In the genomic region with DNA sequence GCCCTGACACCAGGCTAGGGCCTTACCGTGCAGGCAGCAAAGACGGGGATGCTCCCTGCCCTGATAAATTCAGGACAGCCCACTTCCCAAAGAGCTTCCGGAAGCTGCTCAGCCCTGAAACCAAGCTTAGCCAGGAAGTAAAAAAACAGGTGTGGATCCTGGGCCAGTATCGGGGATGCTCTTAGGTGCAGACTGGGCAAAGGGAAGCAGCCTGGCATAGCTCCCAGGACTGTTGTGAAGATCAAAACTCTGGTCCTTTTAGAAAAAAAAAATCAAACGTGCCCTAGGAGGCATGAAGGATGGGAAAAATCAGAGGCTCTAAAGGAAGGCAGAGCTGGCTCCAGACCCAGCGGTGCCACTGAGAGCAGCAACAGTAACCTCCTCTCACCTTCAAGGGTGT, we compare ENCODE assay signal across 26 mouse cellular contexts.
DNase-seq lines count a peak whose midpoint lies in the region; ATAC-seq and TF ChIP-seq lines count a peak whose summit lies in the region.
"Had no signal": no experiment of that assay in that cellular context is flagged by ENCODE, and none has a peak within 500 bp of the region (broad histone marks: within the 10 kb centered on the region; RNA-seq: fewer than 3 reads in every experiment).

No protein-coding gene starts in this region.

- H3K9me3 ChIP-seq in forebrain, embryonic 12.5 days, result no peaks in the 10 kb centered on the region
- H3K9me3 ChIP-seq in forebrain, embryonic 10.5 days, result no peaks in the 10 kb centered on the region
- H3K9me3 ChIP-seq in E14TG2a.4 (ENCODE audit: low read length), result no peaks in the 10 kb centered on the region
- no peaks in the 10 kb centered on the region for H3K9me3 ChIP-seq in hindbrain, embryonic 13.5 days
- H3K9me3 ChIP-seq in midbrain, embryonic 13.5 days, result no peaks in the 10 kb centered on the region
- H3K9me3 ChIP-seq: embryonic facial prominence, embryonic 10.5 days; heart, embryonic 13.5 days; limb, embryonic 13.5 days; liver, embryonic 12.5 days; neural tube, embryonic 12.5 days; stomach, embryonic 15.5 days had no signal

- H3K27me3 ChIP-seq in forebrain, embryonic 12.5 days, result no peaks in the 10 kb centered on the region
- H3K27me3 ChIP-seq in forebrain, embryonic 10.5 days (ENCODE audit: poor library complexity, severe bottlenecking), result no peaks in the 10 kb centered on the region
- H3K27me3 ChIP-seq in E14TG2a.4 (ENCODE audit: insufficient read depth, low read length), result peaks cover 3% of the 10 kb centered on the region; the same call in 1 of the 2 replicates
- no peaks in the 10 kb centered on the region for H3K27me3 ChIP-seq in hindbrain, embryonic 13.5 days
- no peaks in the 10 kb centered on the region for H3K27me3 ChIP-seq in midbrain, embryonic 13.5 days
- H3K27me3 ChIP-seq: limb, embryonic 13.5 days; neural tube, embryonic 12.5 days; stomach, embryonic 15.5 days had no signal

- no peak overlapping the region for H3K4me2 ChIP-seq in forebrain, embryonic 12.5 days
- no peak overlapping the region for H3K4me2 ChIP-seq in hindbrain, embryonic 13.5 days
- H3K4me2 ChIP-seq in midbrain, embryonic 13.5 days (replicated peaks), result no peak overlapping the region
- H3K4me2 ChIP-seq: heart, embryonic 13.5 days; limb, embryonic 13.5 days; liver, embryonic 12.5 days; neural tube, embryonic 12.5 days; stomach, embryonic 15.5 days had no signal

- no peak for ATAC-seq in forebrain, embryonic 12.5 days (ENCODE audit: low FRiP score)
- ATAC-seq in hindbrain, embryonic 13.5 days (ENCODE audit: low FRiP score), result no peak
- no peak for ATAC-seq in midbrain, embryonic 13.5 days
- ATAC-seq: CD4-positive, CD25-positive, alpha-beta regulatory T cell, adult 4 months; liver, embryonic 12.5 days had no signal

- WGBS in forebrain, embryonic 12.5 days, result 82% methylated on average over 6 of the region's 6 CpGs
- WGBS in forebrain, embryonic 10.5 days, result 90% methylated on average over 6 of the region's 6 CpGs
- WGBS in hindbrain, embryonic 13.5 days, result 68% methylated on average over 6 of the region's 6 CpGs
- 68% methylated on average over 6 of the region's 6 CpGs for WGBS in midbrain, embryonic 13.5 days

- H3K4me3 ChIP-seq in forebrain, embryonic 12.5 days (replicated peaks), result no peak overlapping the region
- H3K4me3 ChIP-seq in forebrain, embryonic 10.5 days, result no peak overlapping the region
- H3K4me3 ChIP-seq in E14TG2a.4 (replicated peaks; ENCODE audit: low read length), result 0 out of 2 replicates have a peak overlapping the region, but pooled peaks have one; percentile 4
- no peak overlapping the region for H3K4me3 ChIP-seq in hindbrain, embryonic 13.5 days
- no peak overlapping the region for H3K4me3 ChIP-seq in midbrain, embryonic 13.5 days (replicated peaks)
- H3K4me3 ChIP-seq: embryonic facial prominence, embryonic 10.5 days; heart, embryonic 13.5 days; limb, embryonic 13.5 days; liver, embryonic 12.5 days; neural tube, embryonic 12.5 days; stomach, embryonic 15.5 days had no signal

- H3K36me3 ChIP-seq in forebrain, embryonic 12.5 days (replicated peaks), result no peaks in the 10 kb centered on the region
- peaks cover 11% of the 10 kb centered on the region; the same call in 1 of the 2 replicates for H3K36me3 ChIP-seq in forebrain, embryonic 10.5 days (replicated peaks)
- no peaks in the 10 kb centered on the region for H3K36me3 ChIP-seq in E14TG2a.4 (ENCODE audit: insufficient read depth, low read length)
- H3K36me3 ChIP-seq in hindbrain, embryonic 13.5 days, result no peaks in the 10 kb centered on the region
- no peaks in the 10 kb centered on the region for H3K36me3 ChIP-seq in midbrain, embryonic 13.5 days
- H3K36me3 ChIP-seq: embryonic facial prominence, embryonic 10.5 days; heart, embryonic 13.5 days; limb, embryonic 13.5 days; liver, embryonic 12.5 days; neural tube, embryonic 12.5 days; stomach, embryonic 15.5 days had no signal

- 0 out of 2 replicates have a peak overlapping the region, but pooled peaks have one; percentile 37 for H3K27ac ChIP-seq in forebrain, embryonic 12.5 days
- H3K27ac ChIP-seq in forebrain, embryonic 10.5 days, result no peak overlapping the region
- H3K27ac ChIP-seq in hindbrain, embryonic 13.5 days, result peak overlapping the region; percentile 80
- peak overlapping the region; percentile 76 for H3K27ac ChIP-seq in midbrain, embryonic 13.5 days
- H3K27ac ChIP-seq: embryonic facial prominence, embryonic 10.5 days; heart, embryonic 13.5 days; limb, embryonic 13.5 days; liver, embryonic 12.5 days; neural tube, embryonic 12.5 days; stomach, embryonic 15.5 days had no signal

- no peak overlapping the region for H3K9ac ChIP-seq in forebrain, embryonic 12.5 days
- peak overlapping the region; percentile 39; the same call in 1 of the 2 replicates for H3K9ac ChIP-seq in hindbrain, embryonic 13.5 days
- H3K9ac ChIP-seq in midbrain, embryonic 13.5 days (replicated peaks), result no peak overlapping the region
- H3K9ac ChIP-seq: heart, embryonic 13.5 days; limb, embryonic 13.5 days; liver, embryonic 12.5 days; neural tube, embryonic 12.5 days; stomach, embryonic 15.5 days had no signal

- TF ChIP-seq CTCF in E14TG2a.4 (conservative IDR thresholded peaks at IDR 0.05; ENCODE audit: low read length), result no peak

- H3K4me1 ChIP-seq in forebrain, embryonic 12.5 days, result peaks cover 75% of the 10 kb centered on the region
- H3K4me1 ChIP-seq in forebrain, embryonic 10.5 days, result peaks cover 66% of the 10 kb centered on the region
- peaks cover 62% of the 10 kb centered on the region for H3K4me1 ChIP-seq in E14TG2a.4 (replicated peaks; ENCODE audit: low read depth, low read length)
- H3K4me1 ChIP-seq in hindbrain, embryonic 13.5 days (replicated peaks), result peaks cover 85% of the 10 kb centered on the region
- peaks cover 83% of the 10 kb centered on the region for H3K4me1 ChIP-seq in midbrain, embryonic 13.5 days (replicated peaks)

- DNase-seq in forebrain, embryonic 10.5 days (ENCODE audit: extremely low spot score, low spot score), result no peak
- DNase-seq in heart, adult 9 months (ENCODE audit: low spot score in 2 of 2), result no peak
- DNase-seq in embryo, embryonic 10.5 days (ENCODE audit: low spot score), result no peak
- no peak for DNase-seq in lung, postnatal 4 days
- DNase-seq: adrenal gland, postnatal 36 days; cerebellum, adult 11-12 months; gastrocnemius, postnatal 14 days; heart, adult 11 months; heart, postnatal 14 days; kidney, adult 18-20 months; kidney, postnatal 4 days; layer of hippocampus, adult 9-11 months; lung, adult 18-20 months; lung, postnatal 14 days; thymus, postnatal 36 days had no signal
